Mouse (Mus musculus) ZHBTc4 (cell line): ENCODE measurements around the gene H2-M10.5.
"Not testable (repeated sequence)": the region's sequence is repeated elsewhere in the genome, so short reads cannot be mapped to it uniquely, and the experiment has no call there.

Experiments
- DNase-seq: peaks from one replicate; pipeline ENCODE4 v3.0.0-alpha.2; 2011; ENCODE audit warnings: low read depth, low spot score

H2-M10.5 gene

GRCm38 (mm10) chr17:36772610-36773009, at the start of gene H2-M10.5:
H2-M10.5 (plus strand) TSS chr17:36772910.
- not testable (repeated sequence) for DNase-seq

DNA sequence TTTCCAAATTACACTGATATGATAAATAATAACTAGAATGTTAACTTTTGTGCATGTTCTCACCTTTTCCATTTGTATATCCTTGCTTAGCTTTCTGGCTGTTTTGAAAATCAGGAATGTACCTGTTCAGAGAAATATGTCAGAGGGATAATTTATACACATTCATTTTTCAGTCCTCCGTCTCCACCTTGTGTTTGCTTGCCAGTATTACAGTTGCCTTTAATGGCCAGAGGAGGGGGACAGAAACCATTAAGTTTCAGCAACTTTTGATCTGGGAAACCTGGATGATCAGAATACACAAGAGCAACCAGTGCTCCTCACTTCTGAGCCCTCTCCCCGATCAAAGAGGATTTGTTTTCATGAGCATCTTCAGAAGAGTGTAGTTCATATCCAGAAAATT, 46.7 kb upstream of the H2-M10.5 start:
- peak; percentile 24 for DNase-seq

DNA sequence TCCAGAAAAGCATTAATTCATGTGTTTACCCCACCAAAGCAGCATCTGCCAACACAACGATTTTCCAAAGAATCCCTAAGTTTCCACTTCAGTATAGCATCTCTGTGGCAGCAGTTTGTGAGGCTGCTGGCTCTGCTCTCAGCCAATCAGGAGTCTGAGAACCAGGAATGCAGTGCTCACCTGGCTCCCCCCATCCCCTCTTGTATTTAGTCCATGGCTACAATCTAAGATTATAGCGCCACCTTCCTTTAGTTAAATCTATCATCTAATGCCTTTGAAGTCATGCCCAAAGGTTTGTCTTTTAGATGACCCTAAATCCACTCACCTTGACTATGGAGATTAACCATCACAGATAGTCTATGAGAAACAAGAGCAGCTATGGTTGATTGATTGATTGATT, 8.9 kb upstream of the H2-M10.5 start:
- DNase-seq: no peak

DNA sequence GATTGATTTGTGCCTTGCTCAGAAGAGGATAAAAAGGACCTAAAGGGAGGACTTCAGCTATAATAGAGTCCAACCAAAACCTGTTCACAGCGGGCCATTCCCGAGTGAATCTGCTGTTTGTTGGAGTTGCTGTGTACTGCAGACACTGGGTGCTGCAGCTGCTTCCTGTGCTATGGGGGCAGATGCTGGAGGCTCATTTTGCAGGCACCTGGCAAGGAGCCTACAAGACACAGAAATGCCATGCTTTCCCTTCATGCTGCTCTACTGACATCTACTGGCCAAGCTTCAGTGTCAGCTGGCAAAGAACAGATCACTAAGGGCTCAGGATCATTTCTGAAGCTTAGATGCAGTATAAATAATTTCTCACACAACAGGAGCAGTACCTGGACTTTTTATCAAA, 8.5 kb upstream of the H2-M10.5 start:
- not testable (repeated sequence) for DNase-seq

GRCm38 (mm10) chr17:36765403-36765802, 7.3 kb upstream of the H2-M10.5 start:
- not testable (repeated sequence) for DNase-seq

DNA sequence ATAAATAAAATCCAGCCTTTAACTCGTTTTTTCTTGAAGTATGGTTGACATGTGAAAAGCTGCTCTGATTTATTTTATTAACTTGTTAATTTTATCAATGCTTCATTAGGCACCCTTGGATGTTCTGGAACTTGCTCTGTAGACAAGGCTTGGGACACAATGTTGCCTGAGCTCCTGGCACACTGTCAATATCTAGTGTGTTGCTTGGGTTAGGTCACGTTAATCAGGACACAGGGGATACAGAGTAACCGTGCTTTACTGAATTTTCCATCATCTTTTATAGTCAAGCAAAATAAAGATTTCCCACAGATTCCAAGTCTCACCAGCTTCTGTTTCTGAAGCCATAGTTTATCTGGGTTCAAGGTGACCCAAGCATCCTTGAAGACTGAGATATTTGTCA, 8.8 kb downstream of the H2-M10.5 start:
- no peak for DNase-seq

- peak; percentile 47 for DNase-seq
Observed at GRCm38 (mm10) chr17:36786483-36786886, 13.8 kb downstream of the H2-M10.5 start.

GRCm38 (mm10) chr17:36788351-36788750, 15.6 kb downstream of the H2-M10.5 start:
- DNase-seq: no peak

GRCm38 (mm10) chr17:36788801-36789200, 16.1 kb downstream of the H2-M10.5 start:
- peak; percentile 83 for DNase-seq

GRCm38 (mm10) chr17:36799493-36799892, 26.8 kb downstream of the H2-M10.5 start:
- DNase-seq: no peak

- not testable (repeated sequence) for DNase-seq
Observed at GRCm38 (mm10) chr17:36799921-36800462, 27.3 kb downstream of the H2-M10.5 start.

DNA sequence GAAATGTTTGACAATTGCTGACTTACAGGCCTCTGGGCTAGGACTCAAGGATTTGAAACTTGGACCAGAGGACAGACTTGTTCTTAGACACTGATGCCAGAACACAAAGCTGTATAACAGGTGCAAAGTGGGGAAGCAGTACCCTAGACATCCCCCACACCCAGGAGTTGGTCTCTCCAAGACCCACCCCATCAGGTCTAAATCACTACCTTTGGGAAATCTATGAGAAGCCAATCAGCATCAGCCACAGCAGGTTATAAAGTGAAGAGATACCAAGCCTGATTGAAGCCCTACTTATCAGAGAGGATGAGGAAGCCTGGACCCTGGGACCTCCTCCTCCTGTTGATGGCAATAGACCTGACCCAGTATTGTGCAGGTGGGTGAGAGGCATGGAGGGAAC, 39.2 kb downstream of the H2-M10.5 start, which contains the start of gene H2-M10.6:
H2-M10.6 (plus strand) TSS at position 301 of the 400 bp plus-strand sequence.
- DNase-seq: no peak

DNA sequence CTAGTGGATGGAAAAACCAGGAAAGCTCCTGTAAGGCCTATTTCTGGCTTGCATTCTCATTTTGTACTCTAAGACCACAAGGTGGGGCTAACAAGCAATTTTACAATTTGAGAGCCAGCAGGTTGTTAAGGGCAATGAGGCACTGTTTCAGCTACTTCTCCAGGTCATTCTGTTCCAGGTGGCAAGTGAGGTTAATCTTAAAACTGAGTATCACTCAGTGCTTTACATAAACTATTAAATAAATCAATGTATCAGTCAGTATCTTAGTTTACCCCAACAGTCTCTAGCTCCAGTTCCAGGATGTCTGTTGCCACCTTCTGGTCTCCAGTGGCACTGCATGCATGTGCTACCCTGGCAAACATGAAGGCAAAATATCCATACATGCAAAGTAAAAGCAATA, 51.3 kb downstream of the H2-M10.5 start:
- DNase-seq: peak; percentile 67

GRCm38 (mm10) chr17:36825525-36825924, 52.8 kb downstream of the H2-M10.5 start:
- peak; percentile 52 for DNase-seq
